Mouse (Mus musculus) large intestine, adult 2 months (tissue): Measurements from ENCODE around the gene Nle1. TPM values are rescaled to one million over a fixed set of nuclear protein-coding genes. Genes with fewer than 3 reads are reported as not detected.
A peak's percentile ranks its signal among the peaks of the same experiment; 100 is the strongest.
"Not testable (repeated sequence)": the region's sequence is repeated elsewhere in the genome, so short reads cannot be mapped to it uniquely, and the experiment has no call there.

Experiments
- DNase-seq: peaks from one replicate; pipeline ENCODE4 v3.0.0-alpha.2; 2012; ENCODE audit warnings: low read depth, low spot score
- WGBS: fragments of 180-500 bp; shearing (Covaris S2); methylation state at CpG from one replicate; pipeline ENCODE4 v1.1.7; 2018; 5-methylcytosine and 5-hydroxymethylcytosine counted together
- polyA plus RNA-seq: library from polyadenylated mRNA; depleted of rRNA; stranded (reverse); fragments of >200 nt; gene quantifications from 2 replicates; pipeline ENCODE4 v1.2.3, GENCODE M21; 2012; rRNA removed

Gene Nle1
- polyA plus RNA-seq = 27.7 and 33.6 TPM in 2 replicates

GRCm38 (mm10) chr11:82907651-82908607 lies at the start of gene Nle1:
Gene Nle1 (minus strand): TSS chr11:82908411.
- peak; percentile 68 for DNase-seq
- under 1% methylated on average over 73 of the region's 73 CpGs for WGBS

GRCm38 (mm10) chr11:82956925-82957324 lies 48.7 kb upstream of the Nle1 start:
- WGBS = 61% methylated on average over 10 of the region's 10 CpGs
- DNase-seq = no peak

GRCm38 (mm10) chr11:82954631-82955030 lies 46.4 kb upstream of the Nle1 start:
- 47% methylated on average over 6 of the region's 6 CpGs for WGBS
- DNase-seq = no peak

GRCm38 (mm10) chr11:82952612-82953542 lies 44.7 kb upstream of the Nle1 start:
- WGBS = 36% methylated on average over 9 of the region's 9 CpGs
- DNase-seq = no peak

GRCm38 (mm10) chr11:82951865-82952611 lies 43.8 kb upstream of the Nle1 start:
- DNase-seq = no peak
- 6% methylated on average over 28 of the region's 28 CpGs for WGBS

GRCm38 (mm10) chr11:82950736-82951481 lies 42.7 kb upstream of the Nle1 start, which contains the start of gene Slfn5:
Gene Slfn5 (plus strand): TSS chr11:82951349.
- WGBS = 13% methylated on average over 10 of the region's 10 CpGs
- no peak for DNase-seq

GRCm38 (mm10) chr11:82949036-82949435 lies 40.8 kb upstream of the Nle1 start:
- DNase-seq = no peak
- WGBS = 78% methylated on average over 9 of the region's 9 CpGs

GRCm38 (mm10) chr11:82947457-82947856 lies 39.2 kb upstream of the Nle1 start:
- no peak for DNase-seq
- 43% methylated on average over 4 of the region's 4 CpGs for WGBS

GRCm38 (mm10) chr11:82945636-82946035 lies 37.4 kb upstream of the Nle1 start:
- no peak for DNase-seq
- 36% methylated on average over 2 of the region's 2 CpGs for WGBS

- 57% methylated on average over 6 of the region's 6 CpGs for WGBS
- DNase-seq = no peak
Observed at GRCm38 (mm10) chr11:82943336-82943735, 35.1 kb upstream of the Nle1 start.

- no peak for DNase-seq
- WGBS = 1% methylated on average over 29 of the region's 29 CpGs
Observed at GRCm38 (mm10) chr11:82933186-82933585, 25.0 kb upstream of the Nle1 start.

GRCm38 (mm10) chr11:82931671-82932450 lies 23.6 kb upstream of the Nle1 start:
- not testable (repeated sequence) for DNase-seq
- 2% methylated on average over 118 of the region's 119 CpGs for WGBS

GRCm38 (mm10) chr11:82931161-82931560 lies 22.9 kb upstream of the Nle1 start:
- not testable (repeated sequence) for DNase-seq
- 4% methylated on average over 59 of the region's 63 CpGs for WGBS

- DNase-seq = not testable (repeated sequence)
- 6% methylated on average over 85 of the region's 85 CpGs for WGBS
Observed at GRCm38 (mm10) chr11:82930391-82930955, 22.3 kb upstream of the Nle1 start.

GRCm38 (mm10) chr11:82929633-82929950 lies 21.4 kb upstream of the Nle1 start:
- DNase-seq = no peak
- WGBS = 41% methylated on average over 3 of the region's 3 CpGs

- DNase-seq = no peak
- 39% methylated on average over 20 of the region's 20 CpGs for WGBS
Observed at GRCm38 (mm10) chr11:82928897-82929632, 20.9 kb upstream of the Nle1 start.

GRCm38 (mm10) chr11:82923910-82924309 lies 15.7 kb upstream of the Nle1 start:
- WGBS = 63% methylated on average over 6 of the region's 6 CpGs
- DNase-seq = not testable (repeated sequence)
